Mouse (Mus musculus) brain, embryonic 14.5 days (tissue): ENCODE data around the gene Ofd1. TPM values are rescaled to one million over a fixed set of nuclear protein-coding genes. Genes with fewer than 3 reads are reported as not detected.

Experiments
- DNase-seq: peaks from one replicate; pipeline ENCODE4 v3.0.0-alpha.2; 2011; ENCODE audit warnings: low read depth
- CTCF ChIP-seq: fragments of 200-500 bp; IDR thresholded peaks from 2 replicates; pipeline ENCODE4 v1.5.1; 2012; ENCODE audit warnings: inconsistent platforms, mild to moderate bottlenecking, moderate library complexity, borderline replicate concordance; ENCODE audit not compliant: insufficient read depth, insufficient read length; ENCODE audit errors: extremely low read depth
- POLR2A ChIP-seq: fragments of 200-500 bp; IDR thresholded peaks from 2 replicates; pipeline ENCODE4 v1.6.1; 2012; ENCODE audit warnings: mild to moderate bottlenecking, inconsistent platforms, borderline replicate concordance; ENCODE audit not compliant: poor library complexity, insufficient read depth, insufficient read length, severe bottlenecking; ENCODE audit errors: extremely low read depth
- polyA plus RNA-seq: library from polyadenylated mRNA; depleted of rRNA; stranded (reverse); fragments of >200 nt; gene quantifications from 2 replicates; pipeline ENCODE4 v1.2.3, GENCODE M21; 2012; rRNA removed

Ofd1 gene
- polyA plus RNA-seq, 1 experiment = 6.9 TPM

- TF ChIP-seq POLR2A (no peak), CTCF (no peak)
- no peak for DNase-seq
Observed at GRCm38 (mm10) chrX:166354913-166355312, 85.6 kb downstream of the Ofd1 start.

- no peak for DNase-seq
- TF ChIP-seq POLR2A = no peak
- no peak for TF ChIP-seq CTCF
Observed at GRCm38 (mm10) chrX:166353412-166353811, 87.1 kb downstream of the Ofd1 start.

- DNase-seq = peak; percentile 81
- peak; percentile 62; the same call in 1 of the 2 replicates for TF ChIP-seq CTCF
- no peak for TF ChIP-seq POLR2A
Observed at GRCm38 (mm10) chrX:166351790-166352189, 88.7 kb downstream of the Ofd1 start.

- peak; percentile 70 for DNase-seq
- TF ChIP-seq CTCF (no peak), POLR2A (no peak)
Observed at GRCm38 (mm10) chrX:166348634-166349033, 91.9 kb downstream of the Ofd1 start.

GRCm38 (mm10) chrX:166348086-166348485, 92.4 kb downstream of the Ofd1 start:
- peak; percentile 71 for DNase-seq
- TF ChIP-seq POLR2A = no peak
- TF ChIP-seq CTCF = no peak

- TF ChIP-seq POLR2A (peak; percentile 29; the same call in 1 of the 2 replicates), CTCF (no peak)
- peak; percentile 96 for DNase-seq
Observed at GRCm38 (mm10) chrX:166344228-166345015, 96.1 kb downstream of the Ofd1 start.

- TF ChIP-seq CTCF = no peak
- no peak for TF ChIP-seq POLR2A
- no peak for DNase-seq
Observed at GRCm38 (mm10) chrX:166341795-166342194, 98.7 kb downstream of the Ofd1 start.

Other genes starting within 250 kb of the Ofd1 start
- gene Gpm6b, start 201.8 kb downstream of the Ofd1 start, polyA plus RNA-seq = 198 and 228 TPM in 2 replicates
- gene Trappc2, start 130 bp downstream of the Ofd1 start, polyA plus RNA-seq = 26.6 and 29.5 TPM in 2 replicates
- gene Rab9, start 39.2 kb upstream of the Ofd1 start, polyA plus RNA-seq = 20.0 and 25.2 TPM in 2 replicates
- 3.1 and 3.5 TPM in 2 replicates for gene Tceanc, start 77.9 kb upstream of the Ofd1 start, polyA plus RNA-seq
- gene Egfl6, start 145.0 kb upstream of the Ofd1 start, polyA plus RNA-seq = 4.2 and 7.9 TPM in 2 replicates